Mouse (Mus musculus) kidney, postnatal 0 days (tissue): ENCODE data around the gene Cda. TPM values are rescaled to one million over a fixed set of nuclear protein-coding genes. Genes with fewer than 3 reads are reported as not detected.
A peak's percentile ranks its signal among the peaks of the same experiment; 100 is the strongest.

Source experiments
- ATAC-seq: fragments of 200-750 bp; cut with Nextera tagmentation; replicated peaks from 2 replicates; pipeline ENCODE4 v1.8.0; 2017; ENCODE audit warnings: low read depth, moderate number of reproducible peaks, moderate TSS enrichment, moderate library complexity; ENCODE audit not compliant: low FRiP score
- DNase-seq: peaks from one replicate; pipeline ENCODE4 v3.0.0-alpha.2; 2016; ENCODE audit warnings: low spot score
- H3K27ac ChIP-seq: fragments of 300-500 bp; sonication (generic); 2 replicates; pipeline ENCODE4 v1.5.1; 2014; ENCODE audit warnings: mild to moderate bottlenecking
- H3K27me3 ChIP-seq: fragments of 300-500 bp; sonication (generic); 2 replicates; pipeline ENCODE4 v1.6.1; 2014; ENCODE audit warnings: low read length, mixed read lengths; ENCODE audit not compliant: insufficient read depth
- H3K36me3 ChIP-seq: fragments of 300-500 bp; sonication (generic); 2 replicates; pipeline ENCODE4 v1.6.1; 2014; ENCODE audit warnings: low read length, mixed read lengths; ENCODE audit not compliant: insufficient read depth
- H3K4me1 ChIP-seq: fragments of 300-500 bp; sonication (generic); replicated peaks from 2 replicates; pipeline ENCODE4 v1.6.1; 2014; ENCODE audit warnings: antibody characterized with exemption, low read length, mixed read lengths; ENCODE audit not compliant: insufficient read depth
- H3K4me2 ChIP-seq: fragments of 300-500 bp; sonication (generic); 2 replicates; pipeline ENCODE4 v1.6.1; 2014; ENCODE audit warnings: mild to moderate bottlenecking, low read length, moderate library complexity, mixed read lengths
- H3K4me3 ChIP-seq: fragments of 300-500 bp; sonication (generic); replicated peaks from 2 replicates; pipeline ENCODE4 v1.5.1; 2014; ENCODE audit warnings: low read depth, low read length
- H3K9ac ChIP-seq: fragments of 300-500 bp; sonication (generic); 2 replicates; pipeline ENCODE4 v1.6.1; 2014; ENCODE audit warnings: low read depth, low read length
- H3K9me3 ChIP-seq: fragments of 300-500 bp; sonication (generic); replicated peaks from 2 replicates; pipeline ENCODE4 v1.6.1; 2016; ENCODE audit warnings: low read length, inconsistent platforms, mixed read lengths
- CTCF ChIP-seq: IDR thresholded peaks from 2 replicates; pipeline ENCODE4 v1.5.1; 2016; ENCODE audit warnings: antibody characterized with exemption, low read depth, mild to moderate bottlenecking, moderate library complexity
- WGBS: fragments of 180-500 bp; shearing (Covaris S2); extraction: QIAGEN DNeasy Blood & Tissue Kit; methylation state at CpG from one replicate; pipeline ENCODE4 v1.1.7; 2014; 5-methylcytosine and 5-hydroxymethylcytosine counted together
- polyA plus RNA-seq: library from polyadenylated mRNA; unstranded; fragments of >200 nt; fragmentation: Nextera tagmentation; extraction: Ambion mirVana; gene quantifications from 2 replicates; pipeline ENCODE4 v1.2.1, GENCODE M21; 2015

Gene Cda
- polyA plus RNA-seq, 1 experiment from 2014 or later = 49.5 TPM

DNA sequence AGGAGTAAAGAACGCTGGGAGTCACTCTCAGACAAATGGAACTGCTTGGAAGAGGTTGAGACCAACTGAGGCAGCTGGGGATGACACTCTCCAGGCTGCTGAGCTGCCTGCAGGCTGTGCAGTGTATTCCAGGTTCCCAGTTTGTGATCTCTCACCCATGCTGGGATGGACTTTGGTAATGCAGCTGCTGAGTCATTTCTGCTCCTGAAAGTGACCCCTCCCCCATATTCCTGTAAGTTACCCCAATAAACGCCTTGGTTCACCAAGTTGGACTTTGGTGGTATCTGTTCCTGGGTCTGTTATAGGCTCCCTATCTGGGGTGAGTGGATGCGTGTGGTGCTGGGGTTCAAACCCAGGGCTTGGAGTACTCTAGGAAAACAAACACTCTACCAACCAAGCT lies 9.6 kb downstream of the Cda start:
- H3K9me3 ChIP-seq = no peaks in the 10 kb centered on the region
- no peak overlapping the region for H3K9ac ChIP-seq
- no peak overlapping the region for H3K4me3 ChIP-seq
- 80% methylated on average over 3 of the region's 3 CpGs for WGBS
- TF ChIP-seq CTCF = no peak
- H3K4me2 ChIP-seq = no peak overlapping the region
- no peaks in the 10 kb centered on the region for H3K36me3 ChIP-seq
- no peak overlapping the region for H3K27ac ChIP-seq
- ATAC-seq (no peak), DNase-seq (no peak)
- H3K4me1 ChIP-seq = 0 out of 2 replicates have a peak, but pooled peaks cover 3% of the 10 kb centered on the region
- no peaks in the 10 kb centered on the region for H3K27me3 ChIP-seq

GRCm38 (mm10) chr4:138356551-138356950 lies 11.2 kb downstream of the Cda start:
- 0 out of 2 replicates have a peak, but pooled peaks cover 3% of the 10 kb centered on the region for H3K4me1 ChIP-seq
- no peak for ATAC-seq
- 79% methylated on average over 12 of the region's 12 CpGs for WGBS
- H3K9me3 ChIP-seq = no peaks in the 10 kb centered on the region
- no peak overlapping the region for H3K9ac ChIP-seq
- H3K27me3 ChIP-seq = no peaks in the 10 kb centered on the region
- no peak for TF ChIP-seq CTCF
- no peak for DNase-seq
- H3K27ac ChIP-seq = no peak overlapping the region
- H3K36me3 ChIP-seq = no peaks in the 10 kb centered on the region
- no peak overlapping the region for H3K4me3 ChIP-seq
- H3K4me2 ChIP-seq = no peak overlapping the region

GRCm38 (mm10) chr4:138356141-138356540 lies 11.7 kb downstream of the Cda start:
- Histone ChIP-seq H3K4me3 (no peak overlapping the region), H3K9me3 (no peaks in the 10 kb centered on the region), H3K4me1 (no peaks in the 10 kb centered on the region), H3K27me3 (no peaks in the 10 kb centered on the region), H3K9ac (no peak overlapping the region), H3K36me3 (no peaks in the 10 kb centered on the region), H3K4me2 (no peak overlapping the region), H3K27ac (no peak overlapping the region)
- ATAC-seq (no peak), DNase-seq (no peak)
- 82% methylated on average over 8 of the region's 8 CpGs for WGBS
- TF ChIP-seq CTCF = no peak

- no peak for TF ChIP-seq CTCF
- 80% methylated on average over 2 of the region's 2 CpGs for WGBS
Measured at GRCm38 (mm10) chr4:138355496-138355895, 12.3 kb downstream of the Cda start.

DNA sequence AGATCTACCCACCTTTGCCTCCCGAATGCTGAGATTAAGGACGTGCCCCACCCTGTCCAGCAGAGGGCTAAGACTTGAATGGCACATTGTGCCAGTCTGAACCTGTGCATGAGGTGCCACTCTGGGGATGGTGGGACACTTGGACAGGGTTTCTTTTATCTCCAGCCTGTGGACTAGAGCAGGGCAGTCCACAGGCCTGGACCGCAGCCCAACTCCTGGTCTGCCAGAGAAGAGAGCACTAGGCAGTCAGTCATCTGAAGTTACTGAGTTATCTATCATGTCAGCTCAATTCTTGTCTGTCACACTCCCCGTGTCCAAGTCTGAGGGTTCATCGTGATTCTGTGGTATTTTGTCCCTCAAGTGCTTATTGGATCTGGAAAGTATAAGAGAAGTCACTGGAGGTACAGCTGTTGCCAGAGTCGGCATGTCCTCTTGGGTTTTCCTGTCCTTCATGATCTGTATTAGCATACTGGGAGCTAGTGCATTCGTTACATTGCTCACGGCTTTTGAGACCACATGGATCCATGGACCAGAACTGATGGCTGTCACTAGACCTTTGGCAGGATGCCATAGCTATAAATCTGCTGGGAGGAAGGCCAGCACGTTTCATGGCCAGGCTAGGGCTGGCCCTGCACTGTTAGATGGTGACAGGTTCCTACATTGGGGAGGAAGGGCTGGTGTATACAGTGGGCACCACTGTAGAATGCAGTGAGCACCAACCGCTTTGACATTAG lies 14.2 kb downstream of the Cda start:
- WGBS = 56% methylated on average over 10 of the region's 10 CpGs
- TF ChIP-seq CTCF = peak; percentile 28; the same call in 1 of the 2 replicates
- H3K4me1 ChIP-seq = no peaks in the 10 kb centered on the region
- H3K4me2 ChIP-seq = no peak overlapping the region
- DNase-seq (no peak), ATAC-seq (no peak; the same call in 1 of the 2 replicates)
- H3K27ac ChIP-seq = no peak overlapping the region
- no peak overlapping the region for H3K4me3 ChIP-seq
- no peak overlapping the region for H3K9ac ChIP-seq
- H3K36me3 ChIP-seq = no peaks in the 10 kb centered on the region
- no peaks in the 10 kb centered on the region for H3K27me3 ChIP-seq
- H3K9me3 ChIP-seq = no peaks in the 10 kb centered on the region

More at GRCm38 (mm10) chr4:138355496-138355895, 12.3 kb downstream of the Cda start:
- Histone ChIP-seq H3K9me3 (no peaks in the 10 kb centered on the region), H3K27ac (no peak overlapping the region), H3K36me3 (no peaks in the 10 kb centered on the region), H3K4me1 (no peaks in the 10 kb centered on the region), H3K4me2 (no peak overlapping the region), H3K4me3 (no peak overlapping the region), H3K9ac (no peak overlapping the region), H3K27me3 (no peaks in the 10 kb centered on the region)
- no peak for DNase-seq
- no peak for ATAC-seq

DNA sequence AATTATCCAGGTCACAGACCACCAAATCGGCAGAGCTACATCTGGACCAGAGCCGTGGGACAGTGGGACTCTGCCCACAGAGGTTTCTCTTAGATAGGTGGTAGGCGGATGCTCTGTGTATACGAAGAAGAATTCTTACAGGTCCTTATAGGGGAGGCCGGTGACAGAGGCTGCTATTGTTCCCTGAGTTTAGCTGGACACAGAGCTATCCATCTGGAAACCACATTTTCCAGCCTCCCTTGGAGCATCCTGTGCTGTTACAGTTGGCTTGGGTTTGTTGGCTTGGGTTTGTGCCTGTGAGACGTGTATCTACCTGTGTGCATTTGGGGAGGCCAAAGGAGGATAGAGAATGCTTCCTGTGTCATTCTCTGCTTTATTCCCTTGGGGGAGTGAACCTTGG lies 15.1 kb downstream of the Cda start:
- WGBS = 84% methylated on average over 6 of the region's 6 CpGs

More for the DNA sequence above, 15.1 kb downstream of the Cda start:
- H3K4me2 ChIP-seq = no peak overlapping the region
- no peak overlapping the region for H3K9ac ChIP-seq
- H3K4me1 ChIP-seq = no peaks in the 10 kb centered on the region
- H3K4me3 ChIP-seq = no peak overlapping the region
- no peaks in the 10 kb centered on the region for H3K36me3 ChIP-seq
- H3K9me3 ChIP-seq = no peaks in the 10 kb centered on the region
- no peak overlapping the region for H3K27ac ChIP-seq
- ATAC-seq (no peak), DNase-seq (no peak)
- TF ChIP-seq CTCF = no peak
- H3K27me3 ChIP-seq = no peaks in the 10 kb centered on the region
